Mouse (Mus musculus): ENCODE measurements around the gene Nf1. TPM values are rescaled to one million over a fixed set of nuclear protein-coding genes. Genes with fewer than 3 reads are reported as not detected.

The Nf1 gene
- polyA plus RNA-seq, 1 experiment from 2014 or later, result 10.4 TPM

Other genes with a start within 250 kb of the Nf1 start
- gene Ksr1, start 193.3 kb upstream of the Nf1 start, polyA plus RNA-seq (2014; fragmentation: Nextera tagmentation; extraction: Ambion mirVana), result 2.4 and 3.3 TPM in 2 replicates
- 425 and 498 TPM in 2 replicates for gene Wsb1, start 85.0 kb upstream of the Nf1 start, polyA plus RNA-seq (2014; fragmentation: Nextera tagmentation; extraction: Ambion mirVana)
- gene Gm9964, start 42.8 kb upstream of the Nf1 start, polyA plus RNA-seq (2014; fragmentation: Nextera tagmentation; extraction: Ambion mirVana), result not detected in 2 replicates
- 1.9 TPM in 2 replicates for gene Omg, start 164.4 kb downstream of the Nf1 start, polyA plus RNA-seq (2014; fragmentation: Nextera tagmentation; extraction: Ambion mirVana)
- 0.22 and 0.51 TPM in 2 replicates for gene Evi2b, start 184.1 kb downstream of the Nf1 start, polyA plus RNA-seq (2014; fragmentation: Nextera tagmentation; extraction: Ambion mirVana)
- gene Evi2, start 190.9 kb downstream of the Nf1 start, polyA plus RNA-seq (2014; fragmentation: Nextera tagmentation; extraction: Ambion mirVana), result 0.83 and 0.84 TPM in 2 replicates
- gene Evi2a, start 190.9 kb downstream of the Nf1 start, polyA plus RNA-seq (2014; fragmentation: Nextera tagmentation; extraction: Ambion mirVana), result 3.0 and 4.6 TPM in 2 replicates